Mouse (Mus musculus): ENCODE measurements at regions not wholly inside any gene's neighbourhood (a gene's known extent, or its start where the extent isn't known, plus 50 kb on each side); places are given as distances from the start of the nearest gene placed in this dataset.
"Not testable (repeated sequence)": the region's sequence is repeated elsewhere in the genome, so short reads cannot be mapped to it uniquely, and the experiment has no call there.

DNA sequence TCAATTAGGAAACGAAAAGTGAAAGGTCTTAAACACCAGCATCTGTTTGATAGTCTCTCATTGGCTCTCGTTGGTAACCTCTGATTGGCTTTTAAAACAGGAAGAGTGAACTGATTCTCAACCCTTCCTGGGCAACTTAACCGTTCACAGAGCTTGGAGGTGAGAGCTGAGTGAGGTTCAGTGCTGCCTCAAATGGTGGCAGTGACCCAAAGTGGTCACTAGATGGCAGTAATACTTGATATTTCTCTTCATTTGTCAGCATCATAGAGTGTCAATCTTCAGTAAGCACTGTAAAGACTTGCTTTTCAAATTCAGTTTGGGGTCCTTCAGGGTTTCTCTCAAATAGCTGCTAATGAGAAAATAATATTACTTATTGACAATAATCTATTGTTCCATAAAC, 321.8 kb upstream of the Gdi2 start:
- DNase-seq = not testable (repeated sequence)

DNA sequence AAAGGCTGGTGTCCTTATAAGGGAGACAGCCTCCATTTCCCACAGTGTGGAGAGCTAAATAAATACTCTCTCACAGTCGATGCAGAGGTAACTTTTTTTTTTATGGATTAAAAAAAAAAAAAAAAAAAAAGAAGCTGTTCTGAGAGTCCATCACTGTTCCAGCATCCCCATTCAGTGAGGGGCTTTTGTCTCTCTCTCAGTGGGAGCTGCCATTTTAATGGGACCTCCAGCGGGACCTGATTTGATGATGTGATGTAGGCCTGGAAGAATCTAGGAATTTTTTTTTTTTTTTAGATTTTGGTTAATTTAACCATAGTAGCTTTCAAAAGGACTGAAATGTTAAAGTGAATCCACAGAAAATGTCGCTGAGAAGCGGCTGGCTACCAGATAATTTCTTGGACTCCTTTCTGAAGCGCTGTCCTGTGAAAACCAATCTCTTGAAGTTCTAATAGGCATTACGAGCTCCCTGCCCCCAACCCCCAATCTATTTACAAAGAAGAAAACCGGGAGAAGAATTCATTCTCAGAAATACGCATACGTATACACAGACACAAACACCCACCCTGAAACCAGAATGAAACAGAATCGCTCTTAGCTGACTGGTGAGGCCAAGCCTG, 316.8 kb upstream of the Gdi2 start:
- not testable (repeated sequence) for DNase-seq

DNA sequence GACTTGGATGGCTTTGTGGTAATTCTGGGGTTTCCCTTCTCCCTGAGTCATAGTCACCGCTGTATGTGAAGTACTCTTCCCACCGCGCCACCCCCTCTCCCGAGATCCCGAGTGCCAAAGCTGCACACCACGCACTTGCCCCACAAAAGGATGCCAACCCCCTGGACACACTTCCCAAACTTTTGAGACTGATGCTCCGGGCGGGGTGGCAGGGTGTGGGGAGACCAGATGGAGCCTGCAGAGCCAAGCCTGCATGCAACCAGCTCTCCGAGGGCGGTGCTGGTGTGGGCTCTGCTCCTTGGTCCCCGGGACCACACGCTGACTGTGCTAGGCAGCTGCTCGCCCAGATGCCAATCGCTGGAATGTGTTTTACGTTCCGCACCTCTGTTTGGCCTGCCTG, 316.2 kb upstream of the Gdi2 start:
- DNase-seq = peak; percentile 5

DNA sequence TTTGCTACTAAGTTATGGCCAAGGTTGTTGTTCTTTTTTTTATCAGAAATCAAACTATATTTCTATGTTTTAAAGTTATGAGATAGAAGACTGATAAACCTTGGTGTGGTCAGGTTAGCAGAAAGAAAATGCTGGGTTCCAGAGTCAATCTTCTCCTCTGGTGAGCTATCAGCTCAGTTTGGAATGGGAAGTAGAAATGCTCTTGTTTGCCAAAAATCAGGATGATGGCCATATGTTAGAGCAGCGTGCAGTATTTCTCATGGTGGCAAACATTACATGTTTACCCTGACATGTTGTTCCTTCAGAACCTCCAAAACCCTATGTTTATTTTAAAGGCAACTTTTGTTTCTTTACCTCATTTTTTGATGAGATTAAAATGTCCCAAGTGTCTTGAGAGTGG, 279.5 kb upstream of the Gdi2 start:
- no peak for DNase-seq

DNA sequence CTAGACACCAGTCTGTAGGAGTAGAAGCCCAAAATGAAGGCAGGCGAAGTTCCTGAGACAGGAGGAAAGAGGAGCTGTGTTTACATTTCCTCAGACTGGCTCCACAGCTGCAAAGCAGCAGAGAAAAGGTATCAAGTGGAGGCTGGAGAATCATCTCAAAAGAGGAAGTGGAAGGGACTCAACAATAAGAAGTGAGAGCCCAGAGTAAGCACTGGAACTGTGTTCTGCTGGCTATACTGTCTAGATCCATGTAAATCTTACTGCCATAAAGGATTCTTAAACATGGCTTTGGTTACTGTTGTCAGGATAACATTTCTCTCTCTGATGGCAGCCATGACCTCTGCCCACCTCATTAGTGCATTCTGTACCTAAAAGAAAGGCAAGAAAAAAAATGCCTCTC, 261.7 kb upstream of the Gdi2 start:
- DNase-seq = not testable (repeated sequence)
